Mouse (Mus musculus) liver, embryonic 15.5 days (tissue): ENCODE measurements around the gene Gm28051. TPM values are rescaled to one million over a fixed set of nuclear protein-coding genes. Genes with fewer than 3 reads are reported as not detected.

Source experiments
- ATAC-seq: fragments of 200-750 bp; cut with Nextera tagmentation; 2 replicates; pipeline ENCODE4 v1.8.0; 2017; ENCODE audit warnings: moderate number of reproducible peaks, mild to moderate bottlenecking, moderate library complexity; ENCODE audit not compliant: insufficient read depth
- H3K27ac ChIP-seq: fragments of 300-500 bp; sonication (generic); replicated peaks from 2 replicates; pipeline ENCODE4 v1.5.1; 2015; ENCODE audit warnings: mild to moderate bottlenecking, inconsistent platforms
- H3K27me3 ChIP-seq: fragments of 300-500 bp; sonication (generic); 2 replicates; pipeline ENCODE4 v1.6.1; 2015; ENCODE audit warnings: mild to moderate bottlenecking, inconsistent platforms
- H3K36me3 ChIP-seq: fragments of 300-500 bp; sonication (generic); replicated peaks from 2 replicates; pipeline ENCODE4 v1.6.1; 2015; ENCODE audit warnings: moderate library complexity, mild to moderate bottlenecking, inconsistent platforms
- H3K4me1 ChIP-seq: fragments of 300-500 bp; sonication (generic); replicated peaks from 2 replicates; pipeline ENCODE4 v1.6.1; 2015; ENCODE audit warnings: inconsistent platforms
- H3K4me2 ChIP-seq: fragments of 300-500 bp; sonication (generic); 2 replicates; pipeline ENCODE4 v1.6.1; 2015; ENCODE audit warnings: moderate library complexity, mild to moderate bottlenecking, inconsistent platforms
- H3K4me3 ChIP-seq: fragments of 300-500 bp; sonication (generic); replicated peaks from 2 replicates; pipeline ENCODE4 v1.5.1; 2015; ENCODE audit warnings: mild to moderate bottlenecking, inconsistent platforms
- H3K9ac ChIP-seq: fragments of 300-500 bp; sonication (generic); 2 replicates; pipeline ENCODE4 v1.6.1; 2015; ENCODE audit warnings: moderate library complexity, mild to moderate bottlenecking, inconsistent platforms
- H3K9me3 ChIP-seq: fragments of 300-500 bp; sonication (generic); replicated peaks from 2 replicates; pipeline ENCODE4 v1.6.1; 2016; ENCODE audit warnings: inconsistent platforms
- WGBS: fragments of 180-500 bp; shearing (Covaris S2); methylation state at CpG from one replicate; pipeline ENCODE4 v1.1.7; 2015; ENCODE audit warnings: mixed read lengths; ENCODE audit not compliant: insufficient replicate concordance; 5-methylcytosine and 5-hydroxymethylcytosine counted together
- polyA plus RNA-seq: library from polyadenylated mRNA; unstranded; fragments of >200 nt; fragmentation: Nextera tagmentation; extraction: Ambion mirVana; gene quantifications from 2 replicates; pipeline ENCODE4 v1.2.1, GENCODE M21; 2015

The Gm28051 gene
- polyA plus RNA-seq, 1 experiment from 2014 or later = not detected

GRCm38 (mm10) chr12:102769000-102769399, 11.4 kb upstream of the Gm28051 start:
- Histone ChIP-seq H3K4me3 (no peak overlapping the region), H3K9ac (no peak overlapping the region), H3K27ac (no peak overlapping the region), H3K4me2 (no peak overlapping the region), H3K9me3 (no peaks in the 10 kb centered on the region), H3K36me3 (peaks cover 93% of the 10 kb centered on the region), H3K4me1 (no peaks in the 10 kb centered on the region; the same call in 1 of the 2 replicates), H3K27me3 (no peaks in the 10 kb centered on the region)
- WGBS = 84% methylated on average over 4 of the region's 4 CpGs
- no peak for ATAC-seq

GRCm38 (mm10) chr12:102763696-102764095, 6.1 kb upstream of the Gm28051 start:
- Histone ChIP-seq H3K4me1 (peaks cover 17% of the 10 kb centered on the region), H3K27ac (no peak overlapping the region), H3K4me3 (no peak overlapping the region), H3K4me2 (no peak overlapping the region), H3K36me3 (peaks cover 59% of the 10 kb centered on the region), H3K9me3 (no peaks in the 10 kb centered on the region), H3K27me3 (no peaks in the 10 kb centered on the region), H3K9ac (no peak overlapping the region)
- no peak for ATAC-seq

GRCm38 (mm10) chr12:102761668-102762067, 4.1 kb upstream of the Gm28051 start:
- 73% methylated on average over 3 of the region's 3 CpGs for WGBS
- Histone ChIP-seq H3K4me3 (no peak overlapping the region), H3K4me2 (no peak overlapping the region), H3K27me3 (no peaks in the 10 kb centered on the region), H3K27ac (no peak overlapping the region), H3K36me3 (peaks cover 39% of the 10 kb centered on the region), H3K9me3 (no peaks in the 10 kb centered on the region), H3K4me1 (peaks cover 23% of the 10 kb centered on the region), H3K9ac (no peak overlapping the region)
- no peak for ATAC-seq

- peak overlapping the region; percentile 80 for H3K4me3 ChIP-seq
- H3K4me1 ChIP-seq = peaks cover 41% of the 10 kb centered on the region
- peak overlapping the region; percentile 80; the same call in 1 of the 2 replicates for H3K27ac ChIP-seq
- no peaks in the 10 kb centered on the region for H3K27me3 ChIP-seq
- H3K4me2 ChIP-seq = peak overlapping the region; percentile 83
- H3K9me3 ChIP-seq = no peaks in the 10 kb centered on the region
- no peak for ATAC-seq
- peaks cover 19% of the 10 kb centered on the region for H3K36me3 ChIP-seq
- peak overlapping the region; percentile 80 for H3K9ac ChIP-seq
- 9% methylated on average over 5 of the region's 5 CpGs for WGBS
Measured at GRCm38 (mm10) chr12:102758936-102759335, 1.4 kb upstream of the Gm28051 start.

- H3K27me3 ChIP-seq = no peaks in the 10 kb centered on the region
- H3K9me3 ChIP-seq = no peaks in the 10 kb centered on the region
- WGBS = 1% methylated on average over 10 of the region's 10 CpGs
- H3K4me2 ChIP-seq = peak within 1 kb of the TSS; percentile 83
- peak within 1 kb of the TSS; percentile 80 for H3K4me3 ChIP-seq
- peak within 1 kb of the TSS; percentile 80 for H3K9ac ChIP-seq
- ATAC-seq = no peak
- peaks cover 41% of the 10 kb centered on the region for H3K4me1 ChIP-seq
- H3K36me3 ChIP-seq = peaks cover 15% of the 10 kb centered on the region
- peak within 1 kb of the TSS; percentile 84 for H3K27ac ChIP-seq
Measured at GRCm38 (mm10) chr12:102758403-102758756, 815 bp upstream of the Gm28051 start, which contains the start of gene Gm20604. Gene Gm20604, minus strand, starts transcription at chr12:102758672.

- no peaks in the 10 kb centered on the region for H3K9me3 ChIP-seq
- peaks cover 41% of the 10 kb centered on the region for H3K4me1 ChIP-seq
- peak overlapping the region; percentile 83 for H3K4me2 ChIP-seq
- H3K27me3 ChIP-seq = no peaks in the 10 kb centered on the region
- peak overlapping the region; percentile 80 for H3K4me3 ChIP-seq
- 1% methylated on average over 46 of the region's 46 CpGs for WGBS
- peaks cover 7% of the 10 kb centered on the region for H3K36me3 ChIP-seq
- peak overlapping the region; percentile 70 for H3K9ac ChIP-seq
- peak overlapping the region; percentile 84 for H3K27ac ChIP-seq
- ATAC-seq = peak; percentile 82
Measured at GRCm38 (mm10) chr12:102757055-102757688, 393 bp downstream of the Gm28051 start.

GRCm38 (mm10) chr12:102756304-102756703, 1.3 kb downstream of the Gm28051 start:
- no peak for ATAC-seq
- H3K27ac ChIP-seq = no peak overlapping the region
- peak overlapping the region; percentile 83 for H3K4me2 ChIP-seq
- H3K4me3 ChIP-seq = peak overlapping the region; percentile 80
- H3K9ac ChIP-seq = peak overlapping the region; percentile 70; the same call in 1 of the 2 replicates
- whole genome bisulfite sequencing = 73% methylated on average over 7 of the region's 7 CpGs
- H3K9me3 ChIP-seq = no peaks in the 10 kb centered on the region
- H3K36me3 ChIP-seq = peaks cover 6% of the 10 kb centered on the region
- H3K4me1 ChIP-seq = peaks cover 41% of the 10 kb centered on the region
- no peaks in the 10 kb centered on the region for H3K27me3 ChIP-seq

- H3K4me1 ChIP-seq = peaks cover 30% of the 10 kb centered on the region
- no peaks in the 10 kb centered on the region for H3K9me3 ChIP-seq
- no peaks in the 10 kb centered on the region for H3K27me3 ChIP-seq
- no peak overlapping the region for H3K4me3 ChIP-seq
- no peak overlapping the region for H3K9ac ChIP-seq
- H3K4me2 ChIP-seq = no peak overlapping the region
- H3K27ac ChIP-seq = no peak overlapping the region
- ATAC-seq = no peak
- 78% methylated on average over 3 of the region's 3 CpGs for WGBS
- H3K36me3 ChIP-seq = peaks cover 34% of the 10 kb centered on the region
Measured at GRCm38 (mm10) chr12:102748256-102748655, 9.3 kb downstream of the Gm28051 start.

GRCm38 (mm10) chr12:102744839-102745238, 12.7 kb downstream of the Gm28051 start:
- Histone ChIP-seq H3K4me1 (peaks cover 43% of the 10 kb centered on the region), H3K4me3 (peak overlapping the region; percentile 92), H3K27me3 (no peaks in the 10 kb centered on the region), H3K27ac (peak overlapping the region; percentile 96), H3K4me2 (peak overlapping the region; percentile 78), H3K36me3 (peaks cover 34% of the 10 kb centered on the region), H3K9ac (peak overlapping the region; percentile 92), H3K9me3 (no peaks in the 10 kb centered on the region)
- ATAC-seq = no peak
- 18% methylated on average over 6 of the region's 6 CpGs for WGBS

- under 1% methylated on average over 63 of the region's 63 CpGs for WGBS
- Histone ChIP-seq H3K36me3 (peaks cover 29% of the 10 kb centered on the region), H3K9ac (peak within 1 kb of the TSS; percentile 92), H3K27me3 (no peaks in the 10 kb centered on the region), H3K27ac (peak within 1 kb of the TSS; percentile 96), H3K9me3 (no peaks in the 10 kb centered on the region), H3K4me1 (peaks cover 38% of the 10 kb centered on the region), H3K4me2 (peak within 1 kb of the TSS; percentile 78), H3K4me3 (peak within 1 kb of the TSS; percentile 92)
- peak; percentile 96 for ATAC-seq
Measured at GRCm38 (mm10) chr12:102743589-102744574, 13.7 kb downstream of the Gm28051 start, which contains the start of the genes Moap1 and Tmem251. Gene Moap1, minus strand, starts transcription at chr12:102743661. Gene Tmem251, plus strand, starts transcription at chr12:102743762.

GRCm38 (mm10) chr12:102743036-102743588, 14.5 kb downstream of the Gm28051 start:
- peak overlapping the region; percentile 78 for H3K4me2 ChIP-seq
- peak overlapping the region; percentile 92 for H3K9ac ChIP-seq
- H3K27ac ChIP-seq = peak overlapping the region; percentile 96
- peak; percentile 62 for ATAC-seq
- H3K4me3 ChIP-seq = peak overlapping the region; percentile 92
- H3K9me3 ChIP-seq = no peaks in the 10 kb centered on the region
- peaks cover 21% of the 10 kb centered on the region for H3K36me3 ChIP-seq
- H3K27me3 ChIP-seq = no peaks in the 10 kb centered on the region
- H3K4me1 ChIP-seq = peaks cover 31% of the 10 kb centered on the region
- WGBS = 1% methylated on average over 33 of the region's 33 CpGs
